Mouse (Mus musculus) gastrocnemius, postnatal 36 days (tissue): ENCODE measurements at regions not wholly inside any gene's neighbourhood (a gene's known extent, or its start where the extent isn't known, plus 50 kb on each side); places are given as distances from the start of the nearest gene placed in this dataset.
"Not testable (repeated sequence)": the region's sequence is repeated elsewhere in the genome, so short reads cannot be mapped to it uniquely, and the experiment has no call there.

Source experiments
- DNase-seq, 2 experiments: peaks; one replicate each; pipeline ENCODE4 v3.0.0; 2022
- intact Hi-C: fragments of 180-260 bp; cut with DNase I; formaldehyde crosslinking; loops from one replicate; pipeline ENCODE4 v1.15.1; 2025

- no peak for DNase-seq
- intact Hi-C loops = loop anchor here (5.0 kb wide), 2 partner anchors 87 to 123 kb away; partner anchors contain the start of gene Tnfrsf21
Observed at GRCm38 (mm10) chr17:43139916-43140315, 123.6 kb downstream of the Tnfrsf21 start.

DNA sequence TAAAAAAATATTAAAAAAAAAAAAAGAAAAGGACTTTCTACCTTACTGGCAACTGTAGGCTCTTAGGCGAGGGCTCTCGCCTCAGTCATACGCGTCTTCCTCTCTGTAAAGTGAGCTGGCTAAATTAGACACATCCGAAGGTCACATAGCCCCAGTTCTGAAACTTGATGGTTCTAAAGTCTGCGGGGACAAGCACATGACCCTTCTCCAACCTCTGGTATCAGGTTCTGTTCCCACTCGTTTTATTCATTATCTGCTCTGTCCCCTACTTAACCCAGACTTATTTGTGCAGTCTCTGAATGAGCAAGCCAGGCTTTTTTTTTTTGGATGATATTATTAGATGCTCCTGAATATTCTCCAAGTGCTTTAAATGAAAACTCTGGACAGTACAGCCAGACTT is 125.4 kb downstream of the Tnfrsf21 start:
- DNase-seq = no peak
- intact Hi-C loops = loop anchor here (5.0 kb wide), 1 partner anchor 86 kb away; no protein-coding TSS in a partner anchor

DNA sequence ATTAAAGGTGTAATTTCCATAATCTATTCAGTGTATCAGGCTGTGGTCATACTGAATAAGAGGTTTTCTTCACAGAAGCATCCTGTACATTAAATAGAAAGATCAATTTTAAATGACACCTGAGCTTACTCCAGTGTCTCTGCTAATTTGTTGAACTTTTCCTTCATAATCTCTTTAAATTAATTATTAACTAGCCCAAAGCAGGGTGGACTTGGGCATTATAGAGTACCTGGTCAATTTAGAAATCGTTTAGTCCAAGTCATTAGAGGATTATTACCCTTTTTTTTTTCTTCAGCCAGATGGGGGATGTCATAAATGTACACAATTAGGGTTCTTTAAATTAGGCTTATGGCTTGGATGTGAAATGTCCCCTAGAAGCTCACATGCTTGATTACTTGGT is 124.4 kb upstream of the Adgrf1 start:
- intact Hi-C loops = no loop called here
- DNase-seq = no peak

- DNase-seq = no peak
- intact Hi-C loops = no loop called here
Observed at GRCm38 (mm10) chr17:43147935-43148334, 122.2 kb upstream of the Adgrf1 start.

DNA sequence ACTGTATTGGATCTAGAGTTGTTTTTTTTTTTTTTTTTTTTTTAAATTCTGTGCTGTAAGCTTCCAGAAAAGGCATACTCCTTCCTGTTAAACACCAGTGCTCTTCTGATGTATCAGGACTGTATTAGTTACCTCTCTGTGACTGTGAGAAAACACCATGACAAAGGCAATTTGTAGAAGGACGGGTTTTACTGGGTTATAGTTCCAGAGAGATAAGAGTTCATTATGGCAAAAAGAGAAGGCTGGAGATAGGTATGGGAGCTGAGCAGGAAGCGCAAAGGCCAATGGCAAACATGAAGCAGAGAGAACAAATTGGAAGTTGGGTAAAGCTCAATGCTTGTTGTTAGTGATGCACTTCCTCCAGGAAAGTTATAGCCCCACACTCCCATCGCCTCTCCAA is 117.5 kb upstream of the Adgrf1 start:
- no peak for DNase-seq
- intact Hi-C loops = no loop called here

DNA sequence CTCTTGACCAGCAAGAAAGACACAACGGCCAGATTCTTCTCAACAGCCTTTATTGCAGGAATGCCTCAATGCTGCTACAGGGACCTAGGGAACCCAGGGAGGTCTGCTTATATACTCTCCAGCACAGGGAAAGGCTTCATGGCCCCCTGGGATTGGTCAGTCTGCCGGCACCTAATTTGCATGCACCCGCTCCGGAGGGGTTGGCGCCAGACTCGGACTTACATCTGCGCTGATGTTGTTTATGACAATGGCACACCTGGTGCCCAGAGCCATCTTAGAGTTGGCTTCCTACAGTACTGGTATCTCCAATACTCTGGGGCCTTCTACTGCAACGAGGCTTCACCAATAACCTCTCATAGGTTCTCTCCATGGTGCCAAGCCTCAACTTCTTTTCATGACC is 114.9 kb upstream of the Adgrf1 start:
- intact Hi-C loops = loop anchor here (5.0 kb wide), 1 partner anchor 62 kb away; no protein-coding TSS in a partner anchor
- not testable (repeated sequence) for DNase-seq

GRCm38 (mm10) chr17:43156116-43156515 is 114.0 kb upstream of the Adgrf1 start:
- DNase-seq = no peak
- intact Hi-C loops = loop anchor here (5.0 kb wide), 1 partner anchor 61 kb away; no protein-coding TSS in a partner anchor

DNA sequence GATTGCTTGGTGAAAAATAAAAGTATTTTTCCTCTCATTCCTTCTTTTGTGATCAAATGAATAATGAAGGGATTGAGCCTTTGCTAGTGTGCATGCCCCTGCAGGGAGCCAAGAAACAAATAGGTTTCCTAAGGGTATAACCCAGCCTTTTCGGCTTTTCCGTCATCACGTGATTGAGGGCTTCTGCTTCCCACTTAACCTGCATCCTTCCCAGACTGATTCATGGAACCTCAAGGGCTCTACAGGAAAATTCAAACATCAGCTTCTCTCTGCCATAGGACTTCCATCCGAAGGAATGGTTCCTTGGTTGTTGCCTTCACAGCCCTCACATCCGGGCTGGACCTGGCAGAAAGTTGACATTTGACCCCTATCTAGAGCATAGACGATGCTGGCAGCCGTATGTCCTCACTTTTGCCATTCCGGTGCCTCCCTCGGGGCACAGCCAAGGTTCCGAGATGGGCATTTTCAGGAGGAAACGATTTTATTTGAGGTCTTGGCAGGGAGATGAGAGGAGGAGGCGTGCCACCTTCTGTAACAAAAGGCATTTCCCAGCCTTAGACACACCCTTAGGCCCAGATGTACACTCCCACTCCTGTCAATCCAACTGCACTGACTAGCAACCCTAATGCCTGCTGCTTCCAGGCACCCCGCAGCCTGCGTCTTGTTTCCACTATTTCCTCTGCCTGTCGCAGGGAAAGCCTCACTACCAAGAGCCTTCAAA is 112.2 kb upstream of the Adgrf1 start:
- no peak for DNase-seq
- intact Hi-C loops = loop anchor here (5.0 kb wide), 1 partner anchor 59 kb away; no protein-coding TSS in a partner anchor

DNA sequence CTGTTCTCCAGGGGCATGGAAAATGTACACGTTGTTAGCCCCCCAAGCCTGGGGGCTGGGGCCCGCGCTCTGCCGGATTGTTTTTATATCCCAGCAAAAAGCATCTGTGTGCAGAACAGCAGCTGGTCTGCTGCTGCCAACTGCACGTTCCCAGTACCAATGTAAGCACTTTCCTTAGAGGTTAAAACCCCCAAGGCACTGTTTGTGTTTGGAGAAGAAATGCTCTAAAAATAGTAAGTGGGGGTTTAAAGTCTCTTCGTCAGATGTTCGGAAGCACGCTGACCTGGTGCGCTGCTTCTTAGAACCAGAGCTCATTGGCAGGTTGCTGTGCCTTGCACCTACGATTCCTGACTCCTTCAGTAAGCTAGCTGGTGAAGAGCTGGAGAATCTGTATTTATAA is 111.4 kb upstream of the Adgrf1 start:
- DNase-seq = no peak
- intact Hi-C loops = loop anchor here (5.0 kb wide), 1 partner anchor 59 kb away; no protein-coding TSS in a partner anchor

- DNase-seq, intact Hi-C loops: not testable (repeated sequence)
Observed at GRCm38 (mm10) chr17:43161306-43161705, 108.8 kb upstream of the Adgrf1 start.

DNA sequence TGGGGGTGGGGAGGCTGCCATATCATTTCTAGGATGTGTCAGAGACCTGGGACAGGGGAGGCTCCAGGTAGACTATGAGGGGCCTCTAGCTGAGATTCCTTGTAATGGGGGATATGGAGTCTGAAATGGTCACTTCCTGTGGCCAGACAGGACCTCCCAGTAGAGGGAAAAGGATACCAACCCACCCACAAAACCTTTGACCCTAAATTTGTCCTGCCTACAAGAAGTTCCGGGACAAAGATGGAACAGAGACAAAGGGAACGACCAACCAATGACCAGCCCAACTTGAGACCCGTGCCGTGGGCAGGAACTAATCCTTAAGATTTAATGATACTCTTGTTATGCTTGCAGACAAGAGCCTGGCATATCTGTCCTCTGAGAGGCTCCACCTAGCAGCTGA is 107.0 kb upstream of the Adgrf1 start:
- no peak for DNase-seq
- intact Hi-C loops = no loop called here

DNA sequence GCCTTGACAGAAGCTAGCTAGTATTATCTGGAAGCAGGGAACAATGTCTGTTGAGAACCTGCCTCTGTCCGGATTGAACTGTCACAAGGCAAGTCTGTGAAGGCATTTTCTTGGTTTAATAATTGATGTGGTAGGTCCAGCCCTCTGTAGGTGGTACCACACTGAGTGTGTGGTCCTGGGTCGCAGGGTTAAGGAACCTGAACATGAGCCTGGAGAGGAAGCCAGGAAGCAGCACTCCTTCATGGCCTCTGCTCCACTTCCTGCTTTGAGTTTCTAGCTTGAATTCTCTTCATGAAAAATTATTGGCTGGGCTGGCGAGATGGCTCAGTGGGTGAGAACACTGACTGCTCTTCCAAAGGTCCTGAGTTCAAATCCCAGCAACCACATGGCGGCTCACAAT is 104.0 kb upstream of the Adgrf1 start:
- intact Hi-C loops = no loop called here

DNA sequence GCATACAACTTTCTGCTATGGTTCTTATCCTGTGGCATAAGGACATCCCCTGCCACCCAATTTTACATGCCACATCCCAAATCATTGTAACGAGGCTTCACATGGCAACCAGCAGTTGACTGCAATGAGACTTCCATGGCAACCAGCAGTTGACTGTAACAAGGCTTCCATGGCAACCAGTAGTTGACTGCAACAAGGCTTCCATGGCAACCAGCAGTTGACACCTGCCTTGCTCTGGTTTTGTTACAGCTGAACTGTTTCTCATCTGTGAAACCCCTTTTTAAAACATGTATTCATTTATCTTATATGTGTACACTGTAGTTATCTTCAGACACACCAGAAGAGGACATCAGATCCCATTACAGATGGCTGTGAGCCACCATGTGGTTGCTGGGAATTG is 100.7 kb upstream of the Adgrf1 start:
- DNase-seq = no peak
- intact Hi-C loops = no loop called here

More for the DNA sequence above, 104.0 kb upstream of the Adgrf1 start:
- no peak for DNase-seq

- intact Hi-C loops = no loop called here
Observed at GRCm38 (mm10) chr17:43172657-43173165, 97.4 kb upstream of the Adgrf1 start.

GRCm38 (mm10) chr17:43174860-43175259 is 95.3 kb upstream of the Adgrf1 start:
- DNase-seq = no peak
- intact Hi-C loops = no loop called here

More at GRCm38 (mm10) chr17:43172657-43173165, 97.4 kb upstream of the Adgrf1 start:
- DNase-seq = no peak

- no peak for DNase-seq
- intact Hi-C loops = no loop called here
Observed at GRCm38 (mm10) chr17:43177244-43177643, 92.9 kb upstream of the Adgrf1 start.

DNA sequence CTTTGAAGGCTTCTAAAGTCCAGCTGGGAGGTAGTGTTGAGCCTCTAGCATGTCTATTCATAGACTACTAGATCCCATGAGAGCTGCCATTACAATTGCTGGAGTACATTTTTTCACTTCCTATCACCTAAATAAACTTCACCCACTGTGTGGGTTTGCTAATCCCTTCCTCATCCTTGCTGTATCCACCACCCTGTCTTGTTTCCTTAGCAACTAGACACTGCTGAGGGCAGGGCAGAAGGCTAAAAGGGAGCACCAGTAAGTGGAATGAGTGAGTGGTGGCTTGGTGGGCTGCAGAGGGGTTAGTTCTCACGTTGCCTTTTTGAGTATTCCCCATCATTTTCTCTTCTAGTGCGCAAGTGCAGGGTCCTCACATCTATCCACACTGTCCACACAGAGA is 80.1 kb upstream of the Adgrf1 start:
- intact Hi-C loops = no loop called here
- no peak for DNase-seq

DNA sequence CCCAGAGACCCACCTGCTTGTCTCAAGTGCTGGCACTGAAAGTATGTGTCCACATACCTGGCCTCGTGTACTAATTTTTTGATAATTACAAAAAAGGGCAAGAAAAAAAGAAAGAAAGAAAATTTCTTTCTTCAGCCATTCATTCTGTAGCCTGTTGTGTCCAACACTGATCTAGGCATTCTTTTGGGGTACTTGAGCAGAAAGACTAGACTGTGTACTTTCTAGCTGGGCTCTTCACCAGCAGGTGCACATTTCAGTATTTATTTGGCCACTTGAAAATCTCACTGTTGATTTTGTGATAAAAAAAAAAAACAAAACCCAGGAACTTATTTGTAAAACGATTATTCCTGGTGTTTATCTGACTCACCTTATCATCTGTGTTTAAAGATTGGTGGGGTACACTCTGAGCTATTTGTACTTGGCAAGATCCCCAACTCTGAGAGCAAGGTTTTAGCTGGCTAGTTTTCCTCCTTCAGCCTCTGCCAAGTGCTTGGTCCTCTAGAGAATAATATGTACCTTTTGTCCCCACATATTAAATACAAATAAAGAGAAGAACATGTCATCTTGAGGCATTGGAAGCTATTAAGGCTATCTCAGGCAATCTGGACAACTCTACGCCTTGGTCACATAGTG is 79.2 kb upstream of the Adgrf1 start:
- DNase-seq = no peak
- intact Hi-C loops = no loop called here

DNA sequence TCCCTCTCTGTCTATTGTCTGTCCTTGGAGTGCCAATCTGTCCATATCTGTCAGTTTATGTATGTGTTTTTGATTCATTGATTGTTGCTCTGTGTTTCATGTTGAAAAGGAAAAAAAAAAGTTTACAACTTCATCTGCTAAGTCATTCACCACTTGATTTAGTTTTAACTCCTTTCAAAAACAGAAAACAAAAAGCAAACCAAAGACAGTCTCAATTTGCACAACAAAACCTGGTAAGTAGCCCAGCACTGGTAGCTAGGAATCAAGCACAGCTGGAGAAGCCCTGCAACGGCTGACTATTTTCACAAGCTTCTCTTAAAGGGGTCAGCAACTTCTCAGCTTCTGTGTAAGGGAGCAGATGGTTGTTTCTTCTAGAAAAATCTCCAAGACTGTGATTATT is 72.9 kb upstream of the Adgrf1 start:
- no peak for DNase-seq
- intact Hi-C loops = no loop called here

GRCm38 (mm10) chr17:43200832-43201231 is 69.3 kb upstream of the Adgrf1 start:
- DNase-seq = no peak
- intact Hi-C loops = no loop called here

- no peak for DNase-seq
- intact Hi-C loops = no loop called here
Observed at GRCm38 (mm10) chr17:43206701-43207470, 63.2 kb upstream of the Adgrf1 start.
